Mouse (Mus musculus) kidney, postnatal 25 days (tissue): ENCODE measurements at regions not wholly inside any gene's neighbourhood (a gene's known extent, or its start where the extent isn't known, plus 50 kb on each side); places are given as distances from the start of the nearest gene placed in this dataset.
"Not testable (repeated sequence)": the region's sequence is repeated elsewhere in the genome, so short reads cannot be mapped to it uniquely, and the experiment has no call there.

Source experiments
- DNase-seq, 2 experiments: peaks; one replicate each; pipeline ENCODE4 v3.0.0; 2021; ENCODE audit warnings: mixed read lengths in 2 of 2

- DNase-seq = no peak
Measured at GRCm38 (mm10) chr13:26426639-26427038, 343.3 kb downstream of the Hdgfl1 start.

GRCm38 (mm10) chr13:26424513-26424912 lies 345.5 kb downstream of the Hdgfl1 start:
- DNase-seq = no peak

- DNase-seq = peak; percentile 33 to 48
Measured at GRCm38 (mm10) chr13:26405757-26406156, 364.2 kb downstream of the Hdgfl1 start.

- DNase-seq = peak; percentile 14 to 50
Measured at GRCm38 (mm10) chr13:26404707-26405106, 365.3 kb downstream of the Hdgfl1 start.

GRCm38 (mm10) chr13:26387861-26388621 lies 381.9 kb downstream of the Hdgfl1 start:
- DNase-seq = no peak

GRCm38 (mm10) chr13:26382631-26383030 lies 387.3 kb downstream of the Hdgfl1 start:
- DNase-seq = no peak

- no peak for DNase-seq
Measured at GRCm38 (mm10) chr13:26382154-26382553, 387.8 kb downstream of the Hdgfl1 start.

GRCm38 (mm10) chr13:26375546-26375945 lies 394.4 kb downstream of the Hdgfl1 start:
- DNase-seq = no peak

GRCm38 (mm10) chr13:26365911-26366310 lies 404.1 kb downstream of the Hdgfl1 start:
- not testable (repeated sequence) for DNase-seq

- peak in 1 of 2 experiments; percentile 31 for DNase-seq
Measured at GRCm38 (mm10) chr13:26356341-26356740, 413.6 kb downstream of the Hdgfl1 start.

GRCm38 (mm10) chr13:26354421-26354820 lies 415.5 kb downstream of the Hdgfl1 start:
- DNase-seq = no peak

- DNase-seq = no peak
Measured at GRCm38 (mm10) chr13:26350510-26350909, 419.5 kb downstream of the Hdgfl1 start.

- DNase-seq = no peak
Measured at GRCm38 (mm10) chr13:26338795-26339194, 431.2 kb downstream of the Hdgfl1 start.

- no peak for DNase-seq
Measured at GRCm38 (mm10) chr13:26325066-26325465, 444.9 kb downstream of the Hdgfl1 start.

- DNase-seq = no peak
Measured at GRCm38 (mm10) chr13:26324633-26325032, 445.3 kb downstream of the Hdgfl1 start.

GRCm38 (mm10) chr13:26318557-26318956 lies 451.4 kb downstream of the Hdgfl1 start:
- no peak for DNase-seq

- DNase-seq = no peak
Measured at GRCm38 (mm10) chr13:26312246-26313010, 457.5 kb downstream of the Hdgfl1 start.

- DNase-seq = peak in 1 of 2 experiments; percentile 27
Measured at GRCm38 (mm10) chr13:26284073-26284444, 485.9 kb downstream of the Hdgfl1 start.

- no peak for DNase-seq
Measured at GRCm38 (mm10) chr13:26283397-26284072, 486.4 kb downstream of the Hdgfl1 start.

GRCm38 (mm10) chr13:26282291-26282690 lies 487.7 kb downstream of the Hdgfl1 start:
- no peak for DNase-seq

GRCm38 (mm10) chr13:26272850-26273249 lies 497.1 kb downstream of the Hdgfl1 start:
- no peak for DNase-seq

GRCm38 (mm10) chr13:26267501-26267900 lies 502.5 kb downstream of the Hdgfl1 start:
- no peak for DNase-seq

- no peak for DNase-seq
Measured at GRCm38 (mm10) chr13:26235941-26236340, 534.0 kb downstream of the Hdgfl1 start.
